Mouse (Mus musculus) forebrain, embryonic 12.5 days (tissue): ENCODE measurements around the gene Scgb1b11. TPM values are rescaled to one million over a fixed set of nuclear protein-coding genes. Genes with fewer than 3 reads are reported as not detected.
"Not testable (repeated sequence)": the region's sequence is repeated elsewhere in the genome, so short reads cannot be mapped to it uniquely, and the experiment has no call there.

Experiments used
- ATAC-seq: fragments of 200-750 bp; cut with Nextera tagmentation; 2 replicates; pipeline ENCODE4 v1.8.0; 2017; ENCODE audit warnings: moderate TSS enrichment; ENCODE audit not compliant: low FRiP score
- H3K27ac ChIP-seq: fragments of 300-500 bp; sonication (generic); 2 replicates; pipeline ENCODE4 v1.5.1; 2016; ENCODE audit warnings: mild to moderate bottlenecking
- H3K27me3 ChIP-seq: fragments of 300-500 bp; sonication (generic); 2 replicates; pipeline ENCODE4 v1.6.1; 2016; ENCODE audit warnings: mild to moderate bottlenecking
- H3K36me3 ChIP-seq: fragments of 300-500 bp; sonication (generic); replicated peaks from 2 replicates; pipeline ENCODE4 v1.6.1; 2016; ENCODE audit warnings: mild to moderate bottlenecking
- H3K4me1 ChIP-seq: fragments of 300-500 bp; sonication (generic); 2 replicates; pipeline ENCODE4 v1.6.1; 2016
- H3K4me2 ChIP-seq: fragments of 300-500 bp; sonication (generic); 2 replicates; pipeline ENCODE4 v1.6.1; 2016; ENCODE audit warnings: mild to moderate bottlenecking, moderate library complexity
- H3K4me3 ChIP-seq: fragments of 300-500 bp; sonication (generic); replicated peaks from 2 replicates; pipeline ENCODE4 v1.5.1; 2016; ENCODE audit warnings: mild to moderate bottlenecking
- H3K9ac ChIP-seq: fragments of 300-500 bp; sonication (generic); 2 replicates; pipeline ENCODE4 v1.6.1; 2016; ENCODE audit warnings: mild to moderate bottlenecking
- H3K9me3 ChIP-seq: fragments of 300-500 bp; sonication (generic); 2 replicates; pipeline ENCODE4 v1.6.1; 2016
- WGBS: fragments of 180-500 bp; shearing (Covaris S2); methylation state at CpG from one replicate; pipeline ENCODE4 v1.1.7; 2016; 5-methylcytosine and 5-hydroxymethylcytosine counted together
- polyA plus RNA-seq: library from polyadenylated mRNA; unstranded; fragments of >200 nt; fragmentation: Nextera tagmentation; extraction: Ambion mirVana; gene quantifications from 2 replicates; pipeline ENCODE4 v1.2.1, GENCODE M21; 2016

The Scgb1b11 gene
- polyA plus RNA-seq = not detected in 2 replicates

- no CpG with 5 or more reads among the region's 2 CpGs for WGBS
- H3K9ac ChIP-seq, H3K27ac ChIP-seq, ATAC-seq, H3K36me3 ChIP-seq, H3K4me2 ChIP-seq, H3K4me3 ChIP-seq, H3K4me1 ChIP-seq, H3K9me3 ChIP-seq, H3K27me3 ChIP-seq: not testable (repeated sequence)
These were observed at the start of gene Scgb1b11 for GRCm38 (mm10) chr7:32222540-32222939. Gene Scgb1b11, plus strand, starts transcription at chr7:32222840.

GRCm38 (mm10) chr7:32211045-32211444, 11.6 kb upstream of the Scgb1b11 start, which contains the start of gene Scgb2b11:
Gene Scgb2b11, minus strand, starts transcription at chr7:32211145.
- not testable (repeated sequence) for H3K27ac ChIP-seq, H3K9me3 ChIP-seq, H3K36me3 ChIP-seq, H3K4me3 ChIP-seq, H3K9ac ChIP-seq, H3K27me3 ChIP-seq, H3K4me1 ChIP-seq, H3K4me2 ChIP-seq, ATAC-seq
- whole genome bisulfite sequencing = 99% methylated on average over 2 of the region's 2 CpGs

Other genes with a start within 250 kb of the Scgb1b11 start
- not detected in 2 replicates for gene Scgb1b10, start 122.0 kb upstream of the Scgb1b11 start, polyA plus RNA-seq
- gene Scgb2b11, start 11.7 kb upstream of the Scgb1b11 start, polyA plus RNA-seq = not detected in 2 replicates
- gene Scgb2b12, start 104.4 kb downstream of the Scgb1b11 start, polyA plus RNA-seq = not detected in 2 replicates
- not detected in 2 replicates for gene Scgb1b12, start 111.3 kb downstream of the Scgb1b11 start, polyA plus RNA-seq
- gene Scgb1b29, start 218.7 kb downstream of the Scgb1b11 start, polyA plus RNA-seq = not detected in 2 replicates